Mouse (Mus musculus) retina, embryonic 14.5 days (tissue): ENCODE data around the gene Sf3b4.
"Not testable (repeated sequence)": the region's sequence is repeated elsewhere in the genome, so short reads cannot be mapped to it uniquely, and the experiment has no call there.

Experiments
- DNase-seq: peaks from one replicate; pipeline ENCODE4 v3.0.0-alpha.2; 2015; ENCODE audit warnings: low spot score

Sf3b4 gene

DNA sequence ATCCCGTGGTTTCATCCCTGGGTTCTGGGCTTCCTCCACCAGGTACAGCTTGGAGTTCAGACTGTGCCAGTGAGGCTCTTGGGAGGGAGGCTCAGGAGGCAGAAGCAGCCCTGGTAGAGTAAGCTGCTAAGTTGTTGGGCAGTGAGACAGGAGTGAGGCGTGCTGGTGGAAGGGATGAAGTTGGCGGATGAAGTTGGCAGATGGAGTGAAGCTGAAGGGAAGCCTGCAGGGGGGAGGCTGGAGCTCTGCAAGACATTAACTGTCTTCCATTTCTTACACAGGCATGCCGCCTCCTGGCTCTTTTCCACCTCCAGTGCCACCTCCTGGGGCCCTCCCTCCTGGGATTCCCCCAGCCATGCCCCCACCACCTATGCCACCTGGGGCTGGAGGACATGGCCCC, 1.9 kb downstream of the Sf3b4 start:
- not testable (repeated sequence) for DNase-seq

DNA sequence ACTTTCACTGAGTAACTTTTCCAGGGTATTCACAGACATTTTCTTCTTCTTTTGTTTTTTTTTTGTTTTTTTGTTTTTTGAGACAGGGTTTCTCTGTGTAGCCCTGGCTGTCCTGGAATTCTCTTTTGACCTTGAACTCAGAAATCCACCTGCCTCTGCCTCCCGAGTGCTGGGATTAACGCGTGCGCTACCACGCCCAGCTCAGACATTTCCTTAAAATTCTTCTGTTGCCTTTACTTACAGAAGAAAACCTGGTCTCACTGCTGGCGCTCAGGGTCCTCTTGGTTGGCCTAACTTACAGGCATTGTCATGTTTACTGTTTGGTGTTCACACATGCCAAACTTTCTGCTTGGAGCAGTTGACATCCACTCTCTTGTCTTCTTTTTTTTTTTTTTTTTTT, 3.1 kb downstream of the Sf3b4 start:
- DNase-seq: no peak

DNA sequence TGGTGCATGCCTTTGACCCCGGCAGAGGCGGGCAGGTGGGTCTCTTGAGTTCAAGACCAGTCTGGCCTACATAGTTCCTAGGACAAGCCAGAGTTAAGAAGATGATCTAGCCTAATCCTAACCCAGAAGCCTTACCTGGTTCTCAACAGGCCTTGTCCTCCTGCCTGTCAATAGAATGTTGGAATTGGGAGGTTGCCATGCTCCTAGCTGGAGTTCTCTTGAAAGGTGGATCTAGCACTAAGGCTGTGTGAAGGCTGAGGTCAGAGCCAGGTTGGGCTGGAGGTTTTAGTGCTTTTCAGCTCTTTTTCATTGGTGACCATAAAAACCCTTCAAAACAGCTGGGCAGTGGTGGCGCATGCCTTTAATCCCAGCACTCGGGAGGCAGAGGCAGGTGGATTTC, 6.3 kb downstream of the Sf3b4 start:
- no peak for DNase-seq

GRCm38 (mm10) chr3:96178902-96179301, 6.8 kb downstream of the Sf3b4 start:
- no peak for DNase-seq

DNA sequence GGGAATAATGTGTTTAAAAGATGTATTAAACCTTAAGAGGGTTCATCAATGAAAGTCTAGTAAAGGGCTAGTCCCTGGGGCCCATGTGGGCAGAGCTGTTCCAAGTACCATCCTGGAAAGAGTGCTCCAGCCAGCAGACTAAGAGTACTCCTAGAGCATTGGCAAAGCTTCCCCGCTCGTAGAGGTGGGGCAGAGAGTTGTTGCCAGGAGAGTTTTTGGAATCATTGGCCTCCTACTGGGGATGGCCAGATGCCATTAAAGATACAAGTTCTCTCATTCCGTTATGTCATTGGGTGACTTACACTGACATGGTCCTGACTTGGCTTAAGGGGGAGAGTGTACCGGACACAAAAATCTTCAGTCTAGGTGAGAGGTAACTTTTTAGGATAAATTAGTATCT, 7.4 kb downstream of the Sf3b4 start:
- no peak for DNase-seq

DNA sequence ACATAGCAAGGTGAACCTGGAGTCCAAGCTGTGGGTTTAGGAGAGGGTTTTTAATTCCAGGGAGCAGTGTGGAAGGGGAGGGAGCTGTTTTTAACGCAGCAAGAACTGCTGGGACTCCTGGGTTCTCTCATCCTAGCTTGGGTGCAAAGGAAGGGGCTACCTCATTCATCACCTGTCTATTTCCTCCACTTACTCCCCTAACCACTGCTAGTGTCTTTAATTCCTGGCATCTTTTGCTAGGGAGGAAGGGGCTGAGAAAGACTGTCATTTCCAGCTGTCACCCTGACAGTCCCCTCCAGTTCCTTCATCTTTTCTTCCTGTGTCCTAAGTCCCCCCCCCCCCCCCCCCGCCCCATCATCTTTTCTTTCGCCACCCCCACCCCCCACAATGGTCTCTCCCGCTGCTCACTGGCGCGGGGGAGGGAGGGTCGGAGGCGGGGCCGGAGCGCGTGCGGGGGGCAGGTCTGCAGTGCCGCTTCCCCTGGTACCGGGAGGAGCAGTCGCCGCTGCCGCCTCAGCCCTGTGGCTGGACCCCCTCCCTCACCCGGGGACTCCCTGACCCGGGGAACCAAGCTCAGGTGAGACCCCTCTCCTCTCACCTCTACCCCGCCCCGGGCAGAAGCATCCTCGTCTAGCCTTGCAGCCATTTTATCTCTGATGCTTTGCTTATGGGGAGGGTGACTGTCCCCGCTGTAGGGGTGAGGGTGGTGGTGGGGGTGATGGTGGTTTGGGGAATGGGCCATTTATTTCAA, 8.8 kb downstream of the Sf3b4 start, which contains the start of gene Sv2a:
Gene Sv2a, plus strand, starts transcription at position 425 of the 751 bp plus-strand sequence.
- peak; percentile 50 for DNase-seq

DNA sequence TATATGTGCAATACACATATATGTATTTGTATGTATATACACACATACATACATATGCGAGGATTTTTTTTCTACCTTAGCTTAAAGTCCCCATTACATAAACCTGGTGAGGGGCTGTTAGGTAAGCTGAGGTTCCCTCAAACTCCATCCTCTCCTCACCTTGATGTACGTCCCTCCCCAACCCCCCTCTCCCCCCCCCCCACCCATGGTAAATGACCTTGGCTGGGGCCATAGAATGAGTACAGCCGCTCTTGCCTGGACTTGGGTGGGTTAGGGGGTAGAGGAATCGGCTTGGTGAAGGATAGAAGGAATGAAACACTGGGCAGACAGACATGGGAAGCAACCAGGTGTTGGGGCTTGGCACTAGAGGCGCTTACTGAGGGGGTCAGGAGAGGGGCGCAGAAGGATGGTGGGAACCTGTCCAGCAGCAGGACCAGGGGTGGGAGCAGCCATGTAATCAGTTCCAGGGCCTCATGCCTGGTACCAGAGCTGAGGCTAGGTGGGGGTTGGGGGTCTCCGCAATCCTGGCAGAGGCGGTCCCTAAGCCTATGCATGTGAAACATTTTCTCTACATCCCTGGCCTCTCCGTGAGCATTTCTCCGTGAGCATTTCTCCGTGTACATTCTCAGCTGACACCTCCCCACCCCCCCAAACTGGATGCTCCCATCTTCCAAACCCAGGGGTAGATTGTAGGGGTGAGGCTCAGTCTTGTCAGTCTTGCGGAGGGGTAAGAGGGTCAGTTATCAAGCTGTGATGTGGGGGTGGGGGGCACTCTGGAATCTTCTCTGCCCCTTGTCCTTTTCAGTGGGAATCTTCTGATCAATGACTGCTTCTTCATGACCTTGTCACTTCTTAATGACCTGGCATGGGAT, 9.6 kb downstream of the Sf3b4 start:
- DNase-seq: peak; percentile 20

GRCm38 (mm10) chr3:96182382-96182776, 10.2 kb downstream of the Sf3b4 start:
- peak; percentile 16 for DNase-seq

- no peak for DNase-seq
These were observed 20.8 kb downstream of the Sf3b4 start for GRCm38 (mm10) chr3:96192977-96193376.

GRCm38 (mm10) chr3:96194966-96195365, 22.8 kb downstream of the Sf3b4 start:
- DNase-seq: no peak

- DNase-seq: no peak
These were observed 23.6 kb downstream of the Sf3b4 start for GRCm38 (mm10) chr3:96195616-96196313.

DNA sequence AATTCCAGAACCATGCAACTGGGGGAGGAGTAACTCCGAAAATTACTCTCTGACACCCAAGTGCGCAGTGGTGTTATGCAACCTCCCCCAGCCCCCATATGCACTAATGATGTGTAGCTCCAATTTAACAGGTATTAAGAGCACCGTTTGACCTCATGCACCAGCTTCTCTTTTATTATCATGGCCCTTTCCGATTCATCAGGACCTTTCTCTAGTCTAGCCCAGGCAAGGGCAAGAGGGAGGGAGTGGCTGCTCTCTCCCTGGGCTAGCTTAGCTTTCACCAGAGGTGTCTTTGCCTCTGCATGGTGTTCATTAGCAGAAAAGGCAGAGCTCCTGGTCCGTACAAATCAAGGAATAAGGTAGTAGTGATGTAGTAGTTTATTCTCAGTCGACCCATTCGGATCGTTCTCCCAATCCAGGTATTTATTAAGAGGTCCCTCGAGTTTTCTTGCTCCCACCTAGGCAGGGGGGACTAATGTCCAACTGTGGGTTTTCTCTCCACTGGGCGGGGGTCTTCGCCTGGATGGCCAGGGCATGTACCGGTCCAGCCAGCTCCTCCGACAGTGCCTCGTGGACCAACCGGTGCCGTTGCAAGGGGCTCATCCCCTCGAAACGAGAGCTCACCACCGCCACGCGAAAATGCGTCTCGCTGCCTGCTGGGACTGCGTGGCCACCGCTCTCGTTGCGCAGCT, 24.5 kb downstream of the Sf3b4 start:
- no peak for DNase-seq

GRCm38 (mm10) chr3:96197129-96197749, 25.1 kb downstream of the Sf3b4 start:
- peak; percentile 88 for DNase-seq

GRCm38 (mm10) chr3:96198181-96198580, 26.0 kb downstream of the Sf3b4 start:
- peak; percentile 5 for DNase-seq

- DNase-seq: not testable (repeated sequence)
These were observed 26.6 kb downstream of the Sf3b4 start for GRCm38 (mm10) chr3:96198601-96199251.

GRCm38 (mm10) chr3:96199731-96200130, 27.6 kb downstream of the Sf3b4 start:
- DNase-seq: no peak

DNA sequence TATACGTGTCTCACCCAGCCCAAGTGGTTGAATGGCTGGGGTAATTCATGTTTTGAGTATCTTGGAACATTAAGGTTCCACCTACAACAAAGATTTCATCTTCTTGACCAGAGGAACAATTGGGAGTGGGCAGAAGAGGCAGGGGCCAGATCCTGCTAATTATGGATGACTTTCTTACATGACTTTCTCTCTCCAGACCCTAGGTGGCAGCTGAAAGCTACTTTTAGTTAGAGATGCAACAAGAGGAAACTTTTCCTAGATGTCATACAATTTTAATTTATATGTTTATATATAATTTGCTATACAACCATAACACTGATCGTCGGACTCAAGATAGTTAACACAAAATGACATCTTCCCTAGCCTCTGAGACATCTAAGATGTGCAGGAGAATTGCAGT, 35.7 kb downstream of the Sf3b4 start:
- no peak for DNase-seq

DNA sequence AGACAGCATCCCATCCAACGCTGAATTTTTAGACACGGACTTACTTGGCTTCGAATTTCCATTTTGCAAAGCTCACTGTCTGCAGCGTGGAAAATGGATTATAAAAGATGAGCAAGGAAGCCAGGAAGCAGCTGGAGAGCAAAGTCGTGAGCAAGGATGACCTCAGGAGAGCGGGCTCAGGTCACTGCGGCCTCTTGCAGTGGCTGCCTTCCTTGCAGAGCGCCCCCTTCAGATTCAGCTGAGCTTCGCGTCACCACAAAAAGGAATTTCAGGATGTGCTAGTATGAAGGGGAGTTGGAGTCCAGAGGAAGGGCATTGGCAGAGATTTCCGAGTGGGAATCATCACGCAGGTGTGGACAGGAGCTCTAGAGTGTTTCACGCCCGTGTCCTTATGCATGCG, 37.1 kb downstream of the Sf3b4 start:
- DNase-seq: peak; percentile 22

GRCm38 (mm10) chr3:96219191-96219641, 47.1 kb downstream of the Sf3b4 start:
- no peak for DNase-seq

DNA sequence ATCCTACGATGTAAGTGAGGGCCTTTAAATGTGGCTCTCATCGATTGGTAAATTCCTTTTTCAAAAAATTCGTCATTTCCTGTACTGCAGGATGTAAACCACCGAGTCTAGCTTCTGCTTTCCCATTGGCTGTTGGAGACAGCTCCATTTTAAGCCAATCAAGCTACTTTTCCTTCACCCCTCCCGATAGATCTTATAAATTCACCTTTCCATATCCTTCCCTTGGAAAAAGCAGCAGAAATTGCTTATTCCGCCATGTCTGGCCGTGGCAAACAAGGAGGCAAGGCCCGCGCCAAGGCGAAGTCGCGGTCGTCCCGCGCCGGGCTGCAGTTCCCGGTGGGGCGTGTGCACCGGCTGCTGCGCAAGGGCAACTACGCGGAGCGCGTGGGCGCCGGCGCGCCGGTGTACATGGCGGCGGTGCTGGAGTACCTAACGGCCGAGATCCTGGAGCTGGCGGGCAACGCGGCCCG, 47.6 kb downstream of the Sf3b4 start, which contains the start of the genes Bola1 and Hist2h2ab:
Gene Bola1, minus strand, starts transcription at position 49 of the 470 bp plus-strand sequence.
Gene Hist2h2ab, plus strand, starts transcription at position 205 of the 470 bp plus-strand sequence.
- peak; percentile 88 for DNase-seq
